16 mouse cellular contexts compared by ENCODE assay signal in genomic region chr6:49973258-49973865, GRCm38 (mm10).
A peak's percentile ranks its signal among the peaks of the same experiment; 100 is the strongest.
DNase-seq lines count a peak whose midpoint lies in the region; ATAC-seq and TF ChIP-seq lines count a peak whose summit lies in the region.
"Had no signal": no experiment of that assay in that cellular context is flagged by ENCODE, and none has a peak within 500 bp of the region (broad histone marks: within the 10 kb centered on the region; RNA-seq: fewer than 3 reads in every experiment).

No protein-coding gene starts in this region.

- peak; percentile 80 for DNase-seq in lung, embryonic 14.5 days
- DNase-seq in lung, postnatal 4 days = no peak
- DNase-seq in T-cell, adult 2 months (ENCODE audit: low spot score) = peak; percentile 48
- DNase-seq in lung, postnatal 36 days = peak; percentile 6
- peak; percentile 17 to 27 for DNase-seq in thymus, postnatal 36 days
- no peak for DNase-seq in kidney, postnatal 36 days
- DNase-seq: cerebellum, adult 2 months; gastrocnemius, adult 2 months; kidney, postnatal 10 days; left cerebral cortex, postnatal 4 days; right cerebral cortex, postnatal 25 days had no signal

- H3K36me3 ChIP-seq in lung, embryonic 14.5 days (ENCODE audit: insufficient read depth) = no peaks in the 10 kb centered on the region
- H3K36me3 ChIP-seq in hindbrain, embryonic 16.5 days (ENCODE audit: control insufficient read depth, insufficient read depth, low read length) = no peaks in the 10 kb centered on the region
- H3K36me3 ChIP-seq: heart, embryonic 10.5 days had no signal

- 0 out of 2 replicates have a peak overlapping the region, but pooled peaks have one; percentile 10 for H3K4me2 ChIP-seq in lung, embryonic 14.5 days
- no peak overlapping the region for H3K4me2 ChIP-seq in hindbrain, embryonic 16.5 days (ENCODE audit: low read length)
- H3K4me2 ChIP-seq: midbrain, embryonic 11.5 days had no signal

- no peak overlapping the region for H3K9ac ChIP-seq in lung, embryonic 14.5 days
- H3K9ac ChIP-seq in hindbrain, embryonic 16.5 days (ENCODE audit: low read depth, low read length) = no peak overlapping the region
- H3K9ac ChIP-seq: liver, embryonic 14.5 days had no signal

- 34% methylated on average over 7 of the region's 7 CpGs for WGBS in lung, embryonic 14.5 days
- WGBS in hindbrain, embryonic 16.5 days = 78% methylated on average over 7 of the region's 7 CpGs

- ATAC-seq in lung, embryonic 14.5 days (ENCODE audit: insufficient read depth) = no peak
- ATAC-seq in hindbrain, embryonic 16.5 days = no peak

- peak overlapping the region; percentile 77 for H3K27ac ChIP-seq in lung, embryonic 14.5 days (ENCODE audit: low read depth)
- no peak overlapping the region for H3K27ac ChIP-seq in hindbrain, embryonic 16.5 days (ENCODE audit: low read depth, low read length)
- H3K27ac ChIP-seq: gastrocnemius, adult 2 months; heart, embryonic 10.5 days; liver, embryonic 14.5 days had no signal

- H3K4me1 ChIP-seq in lung, embryonic 14.5 days (ENCODE audit: insufficient read depth) = peaks cover 9% of the 10 kb centered on the region
- H3K4me1 ChIP-seq in hindbrain, embryonic 16.5 days (ENCODE audit: control insufficient read depth, insufficient read depth, low read depth, low read length) = no peaks in the 10 kb centered on the region
- H3K4me1 ChIP-seq: heart, embryonic 10.5 days had no signal

- H3K9me3 ChIP-seq in lung, embryonic 14.5 days (ENCODE audit: low read depth, low read length) = no peaks in the 10 kb centered on the region
- no peaks in the 10 kb centered on the region for H3K9me3 ChIP-seq in hindbrain, embryonic 16.5 days (ENCODE audit: control insufficient read depth, low read length)
- H3K9me3 ChIP-seq: heart, embryonic 10.5 days had no signal

- no peak overlapping the region for H3K4me3 ChIP-seq in lung, embryonic 14.5 days (ENCODE audit: low read depth, low read length)
- H3K4me3 ChIP-seq in hindbrain, embryonic 16.5 days (ENCODE audit: low read length) = no peak overlapping the region
- H3K4me3 ChIP-seq: erythroblast, embryonic 14.5 days; gastrocnemius, adult 2 months; heart, embryonic 10.5 days had no signal

- TF ChIP-seq CTCF in lung, embryonic 14.5 days (IDR thresholded peaks at IDR 0.05; ENCODE audit: low read depth) = no peak

- H3K27me3 ChIP-seq in lung, embryonic 14.5 days (ENCODE audit: insufficient read depth, low read length) = no peaks in the 10 kb centered on the region
- H3K27me3 ChIP-seq in hindbrain, embryonic 16.5 days (replicated peaks; ENCODE audit: control insufficient read depth, insufficient read depth, low read length) = no peaks in the 10 kb centered on the region

Comparison
In these comparisons a context has a peak if more than half of its experiments do, and no peak if none do; other contexts are left out.
1. DNase-seq: peak in lung, embryonic 14.5 days (single experiment), T-cell, adult 2 months (single experiment), lung, postnatal 36 days (single experiment) and thymus, postnatal 36 days (2 of 2); none in lung, postnatal 4 days (0 of 2) and kidney, postnatal 36 days (0 of 2).